Mouse (Mus musculus): ENCODE data around the gene Amz1.

DNA sequence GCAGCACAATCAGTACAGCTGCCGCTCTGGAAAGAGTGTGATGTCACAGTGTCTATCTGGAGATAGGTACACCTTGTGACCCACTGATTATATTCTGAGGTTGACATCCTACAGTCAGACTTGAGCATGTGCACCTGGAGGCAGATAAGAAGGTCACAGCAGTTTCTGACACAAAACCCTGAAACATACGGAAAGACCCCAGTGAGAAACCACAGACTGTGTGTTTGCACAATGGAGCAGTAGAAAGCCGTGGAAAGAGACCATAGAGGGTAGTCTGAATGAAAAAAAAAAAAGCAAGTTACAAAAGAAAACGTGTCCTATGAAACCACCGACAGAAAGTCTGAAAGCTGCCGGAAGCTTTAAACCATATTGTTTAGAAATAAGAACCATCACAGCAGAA is 60.4 kb downstream of the Amz1 start:
- TF ChIP-seq CTCF (IDR thresholded peaks at IDR 0.05; ENCODE audit: low read depth) (no peak), EP300 (optimal IDR thresholded peaks at IDR 0.05) (no peak)
